Mouse (Mus musculus) ovary, adult 18-20 months (tissue): ENCODE measurements around the gene Metrn.
A peak's percentile ranks its signal among the peaks of the same experiment; 100 is the strongest.
"Not testable (repeated sequence)": the region's sequence is repeated elsewhere in the genome, so short reads cannot be mapped to it uniquely, and the experiment has no call there.

Experiments used
- DNase-seq: peaks from one replicate; pipeline ENCODE4 v3.0.0; 2022; ENCODE audit warnings: low spot score, mixed read lengths

The Metrn gene

GRCm38 (mm10) chr17:25807452-25807851 is 10.5 kb upstream of the Metrn start:
- DNase-seq = not testable (repeated sequence)

DNA sequence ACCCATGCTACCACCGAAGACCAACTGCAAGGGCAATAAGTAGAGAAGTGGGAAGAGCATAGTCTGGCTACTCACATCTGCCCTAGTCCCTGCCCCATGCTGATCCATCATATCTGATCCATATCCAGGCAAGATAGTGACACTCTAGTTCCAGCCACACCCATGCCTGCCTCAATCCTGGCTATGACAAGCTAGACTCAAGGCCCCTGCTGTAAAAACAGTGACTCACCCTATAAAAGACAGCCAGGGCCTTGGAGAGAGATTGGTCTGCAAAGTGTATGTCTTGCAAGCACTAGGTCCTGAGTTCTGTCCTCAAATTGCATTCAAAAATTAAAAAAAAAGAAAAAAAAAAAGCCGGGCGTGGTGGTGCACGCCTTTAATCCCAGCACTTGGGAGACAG is 9.6 kb upstream of the Metrn start:
- no peak for DNase-seq

- no peak for DNase-seq
These were observed 6.0 kb upstream of the Metrn start for GRCm38 (mm10) chr17:25802825-25803517.

- no peak for DNase-seq
These were observed 4.1 kb upstream of the Metrn start for GRCm38 (mm10) chr17:25801029-25801428.

DNA sequence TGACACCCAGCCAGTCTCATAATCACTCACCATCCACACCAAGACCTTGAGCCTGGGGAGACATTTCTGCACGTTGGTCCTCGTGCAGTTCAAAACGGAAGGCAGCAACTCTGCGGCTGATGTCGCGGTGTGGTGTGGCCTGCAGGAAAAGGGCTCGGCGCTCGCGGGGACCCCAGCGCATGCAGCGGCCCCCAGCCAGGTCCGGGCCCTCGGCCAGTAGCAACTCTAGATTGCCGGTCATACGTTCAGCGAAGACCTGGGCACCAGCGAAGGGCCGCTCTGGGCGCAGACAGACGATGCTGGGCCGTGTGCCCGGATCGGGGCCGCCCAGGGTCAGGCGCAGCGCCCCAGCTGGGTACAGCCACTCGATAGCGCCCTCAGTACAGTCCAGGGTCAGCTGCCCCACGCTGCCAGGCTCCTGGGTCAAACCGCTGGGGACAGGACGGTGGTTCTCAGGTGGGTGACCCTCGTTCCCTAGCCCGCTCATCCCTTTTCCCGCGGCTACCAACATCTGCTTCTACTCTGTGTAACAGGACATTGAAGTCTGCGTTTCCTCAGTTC is 645 bp downstream of the Metrn start:
- DNase-seq = no peak

GRCm38 (mm10) chr17:25795609-25796092 is 1.3 kb downstream of the Metrn start, which contains the start of gene AC134908.4:
Gene AC134908.4, minus strand, starts transcription at chr17:25795659.
- peak; percentile 42 for DNase-seq

- DNase-seq = no peak
These were observed 1.9 kb downstream of the Metrn start for GRCm38 (mm10) chr17:25794998-25795397.

- DNase-seq = no peak
These were observed 2.7 kb downstream of the Metrn start for GRCm38 (mm10) chr17:25794197-25794596.

DNA sequence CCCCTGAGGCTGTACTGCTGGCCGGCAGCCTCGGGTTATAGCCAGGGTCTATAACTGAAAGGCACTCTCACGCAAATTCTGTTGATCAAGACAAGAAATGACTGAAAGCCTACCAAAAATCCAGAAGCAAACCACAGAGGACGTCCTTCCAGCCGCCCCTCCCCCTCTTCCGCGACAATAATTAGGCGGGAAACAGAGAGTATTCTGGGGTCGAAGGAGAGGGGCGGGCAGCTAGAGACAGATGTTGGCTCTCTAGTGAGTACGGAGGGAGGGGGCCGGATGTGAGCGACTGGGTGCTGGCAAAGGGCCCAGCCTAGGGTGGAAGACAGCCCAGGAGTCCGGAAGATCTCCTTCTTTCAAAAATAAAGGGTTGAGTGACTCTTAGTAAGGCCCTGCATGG is 4.3 kb downstream of the Metrn start, which contains the start of gene Fam173a:
Fam173a (minus strand) TSS at position 287 of the 400 bp plus-strand sequence.
- peak; percentile 62 for DNase-seq

DNA sequence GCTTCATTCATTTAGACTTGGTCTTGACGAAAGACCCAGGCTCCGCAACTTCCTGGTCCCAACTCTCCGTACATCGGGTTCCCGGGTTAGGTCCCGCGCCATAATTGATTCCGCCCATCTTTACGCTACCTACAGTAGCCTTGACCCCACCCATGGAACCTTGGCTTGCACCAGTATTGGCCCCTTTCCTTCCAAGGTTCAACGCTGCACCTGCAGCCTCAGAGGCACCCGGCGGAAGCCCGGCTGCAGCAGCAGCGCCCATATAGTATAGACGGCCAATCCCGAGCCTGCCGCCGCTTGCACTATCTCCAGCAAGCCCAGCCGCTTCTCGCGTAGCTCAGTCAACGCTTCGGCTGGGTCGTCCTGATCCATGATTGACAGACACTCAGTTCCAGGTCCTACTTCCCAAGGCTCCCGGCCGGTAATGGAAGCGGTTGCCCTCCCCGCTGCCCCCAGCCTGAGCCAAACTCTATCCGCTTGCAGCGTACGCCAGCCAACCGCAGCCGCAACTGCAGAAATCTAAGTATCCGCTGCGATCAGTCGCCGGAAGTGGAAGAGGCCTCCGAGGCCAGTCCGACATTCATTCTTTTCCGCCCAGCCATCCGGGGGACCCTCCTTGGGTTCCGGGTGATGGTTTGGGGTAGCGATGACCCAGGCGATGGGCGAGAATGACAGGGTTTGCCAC is 5.0 kb downstream of the Metrn start:
- DNase-seq = peak; percentile 66

- no peak for DNase-seq
These were observed 5.6 kb downstream of the Metrn start for GRCm38 (mm10) chr17:25791320-25791842.

- no peak for DNase-seq
These were observed 10.0 kb downstream of the Metrn start for GRCm38 (mm10) chr17:25786781-25787504.

GRCm38 (mm10) chr17:25786280-25786679 is 10.7 kb downstream of the Metrn start, which contains the start of gene Ccdc78:
Gene Ccdc78, plus strand, starts transcription at chr17:25786580.
- DNase-seq = no peak

- peak; percentile 89 for DNase-seq
These were observed 11.6 kb downstream of the Metrn start, which contains the start of gene Haghl for GRCm38 (mm10) chr17:25785281-25785745. Gene Haghl, minus strand, starts transcription at chr17:25785673.

- DNase-seq = no peak
These were observed 12.9 kb downstream of the Metrn start for GRCm38 (mm10) chr17:25783861-25784574.

DNA sequence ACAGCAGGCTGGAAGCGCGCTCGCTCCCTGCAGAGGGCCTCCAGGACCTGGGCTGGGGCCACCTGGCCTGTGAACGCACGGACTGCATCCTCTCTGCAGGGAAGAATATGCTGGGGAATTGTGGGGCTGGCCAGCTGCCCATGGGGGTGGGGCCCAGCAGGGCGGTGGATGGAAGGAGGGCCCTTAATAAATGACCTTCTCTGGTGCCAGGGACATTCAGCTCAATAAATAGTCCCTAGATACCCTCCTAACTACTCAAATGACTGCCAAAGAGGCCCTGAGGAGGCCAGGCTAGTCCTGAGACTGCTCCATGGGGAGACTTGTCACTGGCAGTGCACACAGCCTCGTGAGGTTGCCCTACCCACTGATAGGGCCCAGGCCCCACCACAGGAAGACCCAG is 13.8 kb downstream of the Metrn start:
- no peak for DNase-seq

- no peak for DNase-seq
These were observed 15.6 kb downstream of the Metrn start for GRCm38 (mm10) chr17:25781339-25781738.

DNA sequence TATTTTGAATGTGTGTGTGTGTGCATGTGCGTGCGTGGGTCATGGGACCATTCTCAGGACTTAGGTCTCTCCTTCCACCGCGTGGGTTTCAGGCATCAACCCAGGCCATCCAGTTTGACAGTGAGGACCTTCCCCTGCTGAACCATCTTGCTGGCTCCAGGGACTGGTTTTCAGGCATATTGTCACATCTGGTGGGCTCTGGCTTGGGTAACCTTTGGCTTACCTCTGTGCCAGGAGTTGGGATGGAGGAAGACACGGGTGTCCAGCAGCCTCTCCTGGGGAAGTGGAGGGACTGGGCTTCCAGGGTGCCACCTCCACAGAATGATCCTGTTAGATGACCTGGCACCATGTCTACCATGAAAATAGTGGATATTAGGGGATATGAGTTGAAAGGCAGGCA is 19.0 kb downstream of the Metrn start:
- no peak for DNase-seq

DNA sequence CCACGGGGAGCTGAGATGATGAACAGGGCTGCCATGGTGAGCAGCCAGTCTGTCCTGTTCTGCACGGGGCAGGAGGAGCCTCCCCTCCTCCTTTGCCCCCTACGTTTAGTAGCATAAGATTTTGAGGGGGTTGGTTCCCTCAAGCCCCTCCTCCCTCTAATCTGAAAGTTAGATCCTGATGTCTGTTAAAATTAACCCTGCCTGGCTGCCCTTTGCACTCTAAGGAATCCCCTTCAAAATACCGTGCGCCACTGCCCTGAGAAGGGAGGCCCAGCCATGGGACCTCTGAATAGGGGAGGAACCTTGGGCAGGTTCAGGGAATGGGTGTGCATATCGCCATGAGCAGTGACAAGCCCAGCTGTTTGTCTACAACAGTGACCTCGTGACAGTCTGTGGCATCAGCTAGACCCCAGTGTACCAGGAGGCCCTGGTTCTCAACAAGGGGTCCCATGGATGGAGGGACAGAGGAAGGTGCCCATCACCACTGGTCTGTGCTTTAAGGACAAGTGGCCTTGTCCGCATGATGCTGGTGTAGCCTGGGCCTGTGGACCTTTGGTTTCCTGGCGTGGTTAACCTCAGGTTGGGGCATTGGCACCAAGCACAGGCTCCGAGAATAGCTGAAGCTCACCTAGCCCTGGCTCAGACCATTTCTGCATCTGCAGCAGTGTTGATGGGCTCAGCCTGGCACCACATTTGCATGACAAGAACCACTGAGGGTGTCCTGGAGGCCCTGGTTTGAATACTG is 21.4 kb downstream of the Metrn start:
- no peak for DNase-seq

DNA sequence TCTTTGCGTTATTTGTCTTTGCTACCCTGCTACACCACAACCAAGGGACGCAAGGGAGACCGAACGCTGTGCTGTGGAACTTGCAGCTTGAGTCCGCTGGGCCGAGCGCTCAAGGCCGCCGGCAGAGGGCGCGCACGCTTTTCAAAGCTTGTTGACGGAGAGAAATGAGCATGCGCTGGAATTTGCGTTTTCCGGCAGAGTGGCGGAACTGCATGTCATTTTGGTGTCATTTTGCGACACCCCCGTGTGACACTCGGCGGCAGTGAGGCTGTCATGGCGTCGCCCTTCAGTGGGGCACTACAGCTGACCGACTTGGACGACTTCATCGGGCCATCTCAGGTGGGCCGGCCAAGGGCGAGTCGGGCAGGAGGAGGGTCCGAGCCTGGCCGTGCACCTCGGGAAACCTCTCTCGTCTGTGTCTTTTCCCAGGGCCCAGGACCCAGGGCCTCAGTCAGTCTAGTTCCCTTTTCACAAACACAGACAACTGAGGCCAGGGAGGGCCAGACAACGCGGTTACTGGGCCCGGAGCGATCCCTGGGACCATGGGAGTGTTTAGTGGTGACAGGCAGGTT is 23.3 kb downstream of the Metrn start, which contains the start of gene Narfl:
Narfl (plus strand) TSS at position 228 of the 572 bp plus-strand sequence.
- peak; percentile 92 for DNase-seq
